Mouse (Mus musculus) limb, embryonic 10.5 days (tissue): ENCODE data around the gene Nipal4. TPM values are rescaled to one million over a fixed set of nuclear protein-coding genes. Genes with fewer than 3 reads are reported as not detected.
"Not testable (repeated sequence)": the region's sequence is repeated elsewhere in the genome, so short reads cannot be mapped to it uniquely, and the experiment has no call there.

Experiments used
- DNase-seq: peaks from one replicate; pipeline ENCODE4 v3.0.0-alpha.2; 2017; ENCODE audit warnings: low spot score
- H3K27ac ChIP-seq: fragments of 300-500 bp; sonication (generic); 2 replicates; pipeline ENCODE4 v1.5.1; 2016; ENCODE audit warnings: mild to moderate bottlenecking
- H3K27me3 ChIP-seq: fragments of 300-500 bp; sonication (generic); 2 replicates; pipeline ENCODE4 v1.6.1; 2016; ENCODE audit warnings: low read depth, mild to moderate bottlenecking; ENCODE audit not compliant: poor library complexity, severe bottlenecking
- H3K36me3 ChIP-seq: fragments of 300-500 bp; sonication (generic); 2 replicates; pipeline ENCODE4 v1.6.1; 2016; ENCODE audit warnings: mild to moderate bottlenecking, moderate library complexity
- H3K4me1 ChIP-seq: fragments of 300-500 bp; sonication (generic); 2 replicates; pipeline ENCODE4 v1.6.1; 2016
- H3K4me3 ChIP-seq: fragments of 300-500 bp; sonication (generic); 2 replicates; pipeline ENCODE4 v1.5.1; 2016; ENCODE audit warnings: mild to moderate bottlenecking, moderate library complexity
- H3K9me3 ChIP-seq: fragments of 300-500 bp; sonication (generic); replicated peaks from 2 replicates; pipeline ENCODE4 v1.6.1; 2016; ENCODE audit warnings: mild to moderate bottlenecking
- WGBS: fragments of 180-500 bp; shearing (Covaris S2); methylation state at CpG from one replicate; pipeline ENCODE4 v1.1.7; 2016; 5-methylcytosine and 5-hydroxymethylcytosine counted together
- polyA plus RNA-seq: library from polyadenylated mRNA; unstranded; fragments of >200 nt; fragmentation: Nextera tagmentation; extraction: Ambion mirVana; gene quantifications from 2 replicates; pipeline ENCODE4 v1.2.1, GENCODE M21; 2016

Gene Nipal4
- polyA plus RNA-seq, 1 experiment from 2014 or later = 0.36 TPM

DNA sequence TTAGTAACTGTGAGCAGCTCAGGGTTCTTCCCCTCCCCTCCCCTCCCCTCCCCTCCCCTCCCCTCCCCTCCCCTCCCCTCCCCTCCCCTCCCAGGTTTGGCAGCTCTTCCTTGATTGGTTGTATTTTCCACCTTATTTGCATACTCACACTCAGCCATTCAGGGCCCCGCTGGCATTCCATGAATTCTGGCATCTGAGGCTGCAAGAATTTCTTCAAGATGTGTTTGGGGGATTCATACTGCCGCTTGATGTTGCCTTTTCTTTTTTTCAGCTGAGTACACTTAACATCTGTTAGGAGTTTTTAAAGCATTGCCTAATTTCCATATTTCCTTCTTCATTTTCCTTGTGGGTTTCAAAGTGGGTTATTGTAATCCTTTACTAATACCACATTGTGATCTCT lies 22.0 kb upstream of the Nipal4 start:
- H3K27me3 ChIP-seq = no peaks in the 10 kb centered on the region
- no peak for DNase-seq
- WGBS = 88% methylated on average over 2 of the region's 2 CpGs

GRCm38 (mm10) chr11:46185486-46185885 lies 19.2 kb upstream of the Nipal4 start:
- 18% methylated on average over 4 of the region's 4 CpGs for WGBS
- DNase-seq = no peak
- Histone ChIP-seq H3K27me3 (no peaks in the 10 kb centered on the region), H3K27ac (peak overlapping the region; percentile 11; the same call in 1 of the 2 replicates), H3K36me3 (no peaks in the 10 kb centered on the region), H3K4me3 (no peak overlapping the region), H3K9me3 (no peaks in the 10 kb centered on the region), H3K4me1 (peaks cover 12% of the 10 kb centered on the region)

More for the DNA sequence above, 22.0 kb upstream of the Nipal4 start:
- peaks cover 18% of the 10 kb centered on the region for H3K4me1 ChIP-seq
- no peak overlapping the region for H3K4me3 ChIP-seq
- H3K36me3 ChIP-seq = no peaks in the 10 kb centered on the region
- H3K9me3 ChIP-seq = no peaks in the 10 kb centered on the region
- H3K27ac ChIP-seq = no peak overlapping the region

- DNase-seq = no peak
- Histone ChIP-seq H3K27ac (peak overlapping the region; percentile 11; the same call in 1 of the 2 replicates), H3K27me3 (no peaks in the 10 kb centered on the region), H3K36me3 (no peaks in the 10 kb centered on the region), H3K4me1 (peaks cover 11% of the 10 kb centered on the region), H3K4me3 (no peak overlapping the region), H3K9me3 (no peaks in the 10 kb centered on the region)
- 79% methylated on average over 3 of the region's 3 CpGs for WGBS
Observed at GRCm38 (mm10) chr11:46184946-46185345, 18.6 kb upstream of the Nipal4 start.

DNA sequence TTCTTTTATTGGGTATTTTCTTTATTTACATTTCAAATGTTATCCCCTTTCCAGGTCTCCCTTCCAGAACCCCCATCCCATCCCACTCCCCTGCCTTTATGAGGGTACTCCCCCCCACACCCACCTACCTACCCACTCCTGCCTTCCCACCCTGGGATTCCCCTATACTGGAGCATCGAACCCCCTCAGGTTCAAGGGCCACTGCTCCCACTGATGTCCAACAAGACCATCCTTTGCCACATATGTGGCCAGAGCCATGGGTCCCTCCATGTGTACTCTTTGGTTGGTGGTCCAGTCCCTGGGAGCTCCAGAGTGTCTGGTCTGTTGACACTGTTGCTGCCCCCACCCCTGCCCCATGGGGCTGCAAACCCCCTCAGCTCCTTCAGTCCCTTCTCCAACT lies 15.7 kb upstream of the Nipal4 start:
- H3K27ac ChIP-seq, H3K4me1 ChIP-seq, H3K9me3 ChIP-seq, H3K27me3 ChIP-seq, DNase-seq, H3K4me3 ChIP-seq, H3K36me3 ChIP-seq: not testable (repeated sequence)
- 84% methylated on average over 1 of the region's 1 CpGs for WGBS

DNA sequence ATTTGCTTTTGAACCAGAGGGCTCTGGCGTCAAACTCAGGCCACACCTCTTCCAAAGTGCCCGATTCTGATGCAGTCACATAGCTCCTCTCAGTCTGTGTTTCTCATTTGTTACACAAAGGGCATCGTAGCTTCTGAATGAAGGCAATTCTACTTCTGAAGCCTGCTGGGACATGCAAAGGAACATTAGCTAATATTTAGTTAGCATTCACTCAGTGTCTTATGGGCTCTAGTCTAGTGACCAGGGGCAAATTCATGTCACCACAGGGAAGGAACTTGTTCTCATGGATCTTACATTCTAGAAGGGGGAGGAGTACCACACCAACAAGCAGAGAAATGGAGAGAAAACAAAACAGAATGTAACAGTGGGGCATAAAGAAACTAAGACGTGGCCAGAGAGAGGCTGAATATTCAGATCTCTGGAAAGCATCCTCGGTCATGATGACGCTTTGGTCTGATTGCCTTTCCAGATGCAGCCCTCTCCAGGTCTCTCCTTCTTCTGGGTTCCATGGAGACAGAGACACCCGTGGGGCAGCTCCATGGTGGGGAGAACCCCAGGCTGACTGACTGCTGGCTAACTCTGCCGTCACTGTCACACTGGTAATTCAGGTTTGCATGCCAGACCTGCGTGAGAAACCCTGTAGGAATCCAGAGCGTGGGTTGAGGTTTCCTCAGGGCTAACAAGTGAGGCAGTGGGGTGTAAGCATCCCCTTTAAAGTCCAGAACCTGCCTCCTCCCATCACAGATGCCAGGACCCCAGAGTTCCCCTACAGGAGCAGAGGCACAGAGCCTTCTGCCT lies 11.1 kb upstream of the Nipal4 start:
- Histone ChIP-seq H3K4me3 (no peak overlapping the region), H3K27ac (no peak overlapping the region), H3K36me3 (no peaks in the 10 kb centered on the region), H3K4me1 (no peaks in the 10 kb centered on the region), H3K27me3 (no peaks in the 10 kb centered on the region), H3K9me3 (no peaks in the 10 kb centered on the region)
- no peak for DNase-seq
- WGBS = 83% methylated on average over 10 of the region's 10 CpGs

GRCm38 (mm10) chr11:46176155-46176554 lies 9.8 kb upstream of the Nipal4 start:
- Histone ChIP-seq H3K27me3 (no peaks in the 10 kb centered on the region), H3K4me3 (no peak overlapping the region), H3K4me1 (no peaks in the 10 kb centered on the region), H3K36me3 (no peaks in the 10 kb centered on the region), H3K27ac (no peak overlapping the region), H3K9me3 (no peaks in the 10 kb centered on the region)
- DNase-seq = no peak
- 94% methylated on average over 6 of the region's 6 CpGs for WGBS

DNA sequence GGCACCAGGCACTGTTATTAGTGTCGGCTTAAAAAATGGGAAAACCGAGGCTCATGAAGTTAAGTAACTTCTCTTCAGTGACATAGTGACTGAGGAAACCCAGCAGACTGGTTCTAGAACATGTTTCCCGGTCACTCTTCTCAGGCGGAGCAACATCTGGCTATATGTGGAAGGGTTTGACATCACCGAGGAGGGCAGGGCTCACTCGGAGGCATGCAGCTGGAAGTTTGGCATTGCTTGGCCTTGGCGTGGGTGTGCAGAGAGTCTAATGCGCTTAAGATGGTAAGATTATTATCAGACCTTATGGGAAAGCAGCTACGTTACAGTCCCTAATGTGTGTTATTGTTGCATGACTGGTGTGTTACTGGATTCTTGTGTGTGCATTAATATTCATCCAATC lies 5.8 kb upstream of the Nipal4 start:
- Histone ChIP-seq H3K27me3 (peaks cover 15% of the 10 kb centered on the region), H3K27ac (no peak overlapping the region), H3K4me3 (no peak overlapping the region), H3K9me3 (no peaks in the 10 kb centered on the region), H3K36me3 (no peaks in the 10 kb centered on the region), H3K4me1 (peaks cover 7% of the 10 kb centered on the region; the same call in 1 of the 2 replicates)
- WGBS = 95% methylated on average over 9 of the region's 9 CpGs
- no peak for DNase-seq

GRCm38 (mm10) chr11:46169908-46170307 lies 3.6 kb upstream of the Nipal4 start:
- 72% methylated on average over 3 of the region's 3 CpGs for WGBS
- Histone ChIP-seq H3K27ac (no peak overlapping the region), H3K4me3 (no peak overlapping the region), H3K4me1 (peaks cover 16% of the 10 kb centered on the region), H3K36me3 (no peaks in the 10 kb centered on the region), H3K27me3 (peaks cover 37% of the 10 kb centered on the region), H3K9me3 (no peaks in the 10 kb centered on the region)
- DNase-seq = no peak

- Histone ChIP-seq H3K4me3 (no peak overlapping the region), H3K27me3 (peaks cover 50% of the 10 kb centered on the region), H3K36me3 (no peaks in the 10 kb centered on the region), H3K4me1 (peaks cover 16% of the 10 kb centered on the region), H3K27ac (no peak overlapping the region), H3K9me3 (no peaks in the 10 kb centered on the region)
- no peak for DNase-seq
- WGBS = 94% methylated on average over 7 of the region's 7 CpGs
Observed at GRCm38 (mm10) chr11:46168506-46168905, 2.2 kb upstream of the Nipal4 start.

DNA sequence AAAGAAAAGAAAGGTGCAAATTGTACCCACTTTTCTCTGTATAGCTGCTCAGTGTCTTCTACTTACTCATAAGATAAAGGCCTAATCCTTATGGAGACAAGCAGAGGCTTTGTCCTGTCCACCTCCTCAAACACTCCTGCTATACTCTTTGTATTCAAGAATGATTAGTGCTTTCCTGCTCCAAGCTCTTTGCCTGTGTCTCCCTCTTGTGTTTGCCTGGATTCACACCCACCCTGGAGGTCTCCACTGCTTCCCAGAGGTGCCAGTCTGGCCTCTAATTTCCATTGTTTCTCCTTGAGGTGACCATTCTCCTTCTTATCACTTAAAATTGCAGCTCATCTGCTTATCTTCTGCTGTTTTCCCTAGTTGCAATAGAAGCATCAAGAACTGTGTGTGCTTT lies 8.8 kb downstream of the Nipal4 start:
- no peaks in the 10 kb centered on the region for H3K9me3 ChIP-seq
- no peak for DNase-seq
- H3K27me3 ChIP-seq = no peaks in the 10 kb centered on the region
- H3K27ac ChIP-seq = no peak overlapping the region
- H3K4me1 ChIP-seq = no peaks in the 10 kb centered on the region
- no peak overlapping the region for H3K4me3 ChIP-seq
- H3K36me3 ChIP-seq = no peaks in the 10 kb centered on the region

DNA sequence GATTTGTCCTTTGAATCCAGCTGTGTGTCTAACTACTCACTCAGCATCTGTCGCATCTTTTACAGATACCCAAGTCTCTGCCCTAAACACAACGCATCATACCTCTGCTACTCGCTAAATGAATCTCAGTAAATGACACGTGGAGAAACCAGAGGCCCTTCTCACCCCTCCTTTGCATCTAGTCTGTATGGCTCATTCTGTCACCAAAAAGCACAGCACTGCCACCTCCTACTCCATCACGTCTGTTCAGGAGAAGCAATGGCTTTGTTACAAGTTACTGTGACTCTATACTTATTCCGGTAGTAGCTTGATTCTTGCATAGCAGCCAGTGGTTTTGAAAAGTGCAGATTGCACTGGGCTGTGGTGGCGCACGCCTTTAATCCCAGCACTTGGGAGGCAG lies 9.4 kb downstream of the Nipal4 start:
- Histone ChIP-seq H3K9me3 (no peaks in the 10 kb centered on the region), H3K36me3 (no peaks in the 10 kb centered on the region), H3K27ac (no peak overlapping the region), H3K27me3 (no peaks in the 10 kb centered on the region), H3K4me1 (no peaks in the 10 kb centered on the region), H3K4me3 (no peak overlapping the region)
- WGBS = 88% methylated on average over 8 of the region's 8 CpGs
- DNase-seq = no peak

DNA sequence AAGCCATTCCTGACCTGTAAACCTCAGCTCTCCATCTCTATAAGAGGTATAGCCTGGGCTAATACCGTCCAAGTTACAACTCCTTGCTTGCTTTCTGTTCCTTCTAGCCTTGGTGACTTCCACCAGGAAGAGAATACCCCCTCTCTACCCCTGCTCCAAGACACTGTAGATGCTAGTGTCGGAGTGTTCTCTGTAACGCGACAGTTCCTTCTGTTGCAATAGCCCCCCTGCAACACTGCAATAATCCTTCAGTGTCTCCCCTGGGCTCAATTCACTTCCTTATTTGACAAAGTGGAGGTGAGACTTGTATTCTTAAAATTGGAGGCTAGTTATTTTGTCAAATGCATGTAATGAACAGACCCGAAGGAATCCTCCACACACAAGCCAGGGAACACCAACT lies 19.7 kb downstream of the Nipal4 start:
- DNase-seq = no peak
- Histone ChIP-seq H3K9me3 (no peaks in the 10 kb centered on the region), H3K27me3 (no peaks in the 10 kb centered on the region), H3K4me1 (no peaks in the 10 kb centered on the region), H3K36me3 (peaks cover 31% of the 10 kb centered on the region), H3K4me3 (no peak overlapping the region), H3K27ac (no peak overlapping the region)
- 91% methylated on average over 5 of the region's 5 CpGs for WGBS

DNA sequence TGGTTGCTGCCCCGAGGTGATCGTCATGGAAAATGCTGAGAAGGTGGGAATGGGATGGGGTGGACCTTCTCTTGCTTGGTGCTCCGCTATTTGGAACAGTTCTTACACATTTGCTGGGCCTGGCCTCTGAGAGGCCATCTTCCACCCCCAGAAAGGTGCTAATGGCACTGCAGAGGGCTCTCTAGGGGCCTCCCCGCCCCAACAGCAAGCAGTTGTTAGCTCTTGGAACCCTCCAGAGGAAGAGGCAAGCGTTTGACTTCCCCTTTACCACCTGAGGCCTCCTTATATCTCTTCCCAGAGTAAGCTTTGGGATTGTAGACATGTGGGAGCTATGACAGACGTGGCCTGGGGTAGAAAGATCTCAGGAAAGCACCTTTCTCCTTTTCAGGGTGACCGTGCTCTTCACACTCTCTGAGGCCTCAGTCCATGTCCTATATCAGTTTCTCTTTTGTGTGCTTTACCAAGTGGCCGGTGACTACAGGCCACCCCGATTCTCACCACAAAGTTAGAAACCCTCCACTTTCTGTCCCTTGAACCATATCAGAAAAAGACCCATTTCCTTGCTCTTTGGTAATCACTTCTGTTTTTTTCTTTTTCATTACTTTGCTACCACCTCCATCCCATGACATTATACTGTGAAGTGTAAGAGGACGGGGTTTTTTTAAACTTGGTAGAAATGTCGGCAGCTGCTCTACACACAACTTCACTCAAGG lies 21.0 kb downstream of the Nipal4 start:
- no peak overlapping the region for H3K27ac ChIP-seq
- no peak overlapping the region for H3K4me3 ChIP-seq
- DNase-seq = no peak
- H3K4me1 ChIP-seq = no peaks in the 10 kb centered on the region
- no peaks in the 10 kb centered on the region for H3K9me3 ChIP-seq
- WGBS = 88% methylated on average over 11 of the region's 11 CpGs
- H3K27me3 ChIP-seq = no peaks in the 10 kb centered on the region
- peaks cover 43% of the 10 kb centered on the region for H3K36me3 ChIP-seq
